Mouse (Mus musculus) myocyte (in vitro differentiated cells): ENCODE results near the gene Camsap2. TPM values are rescaled to one million over a fixed set of nuclear protein-coding genes. Genes with fewer than 3 reads are reported as not detected.

Experiments used
- H3K27me3 ChIP-seq: one replicate; pipeline ENCODE4 v1.6.1; 2011; ENCODE audit not compliant: control insufficient read depth, insufficient read depth, insufficient read length
- H3K36me3 ChIP-seq: one replicate; pipeline ENCODE4 v1.6.1; 2011; ENCODE audit not compliant: control insufficient read depth, insufficient read depth
- H3K4me2 ChIP-seq: one replicate; pipeline ENCODE4 v1.6.1; 2011; ENCODE audit warnings: low read depth, control low read depth
- H3K4me3 ChIP-seq: one replicate; pipeline ENCODE4 v1.5.1; 2011; ENCODE audit warnings: mild to moderate bottlenecking, control low read depth, moderate library complexity
- H3K79me2 ChIP-seq: one replicate; pipeline ENCODE4 v1.6.1; 2011; ENCODE audit not compliant: control insufficient read depth, insufficient read depth
- H3ac ChIP-seq: one replicate; pipeline ENCODE4 v1.6.1; 2011; ENCODE audit not compliant: control insufficient read depth, insufficient read length
- CEBPB ChIP-seq: IDR thresholded peaks from 2 replicates; pipeline ENCODE4 v1.6.1; 2011; ENCODE audit warnings: mild to moderate bottlenecking, moderate library complexity; ENCODE audit not compliant: poor library complexity, insufficient read depth, severe bottlenecking
- E2F4 ChIP-seq: IDR thresholded peaks from one replicate; pipeline ENCODE4 v1.6.1; 2011; ENCODE audit warnings: mild to moderate bottlenecking, control low read depth, moderate library complexity; ENCODE audit not compliant: insufficient read depth
- MAX ChIP-seq: IDR thresholded peaks from one replicate; pipeline ENCODE4 v1.6.1; 2011; ENCODE audit warnings: low read depth, mild to moderate bottlenecking, control low read depth
- MYOD1 ChIP-seq, 3 experiments: IDR thresholded peaks; one replicate each; pipeline ENCODE4 v1.6.1; 2011; ENCODE audit warnings: control low read depth in 2 of 3, low read depth in 2 of 3, mild to moderate bottlenecking in 2 of 3, moderate library complexity in 1 of 3; ENCODE audit not compliant: insufficient read length in 2 of 3, control insufficient read depth in 1 of 3
- MYOG ChIP-seq, 3 experiments: IDR thresholded peaks; one replicate each; pipeline ENCODE4 v1.6.1; 2011; ENCODE audit warnings: control low read depth in 2 of 3, low read depth in 2 of 3, mild to moderate bottlenecking in 2 of 3; ENCODE audit not compliant: insufficient read length in 2 of 3, control insufficient read depth in 1 of 3, insufficient read depth in 1 of 3
- POLR2A ChIP-seq: IDR thresholded peaks from one replicate; pipeline ENCODE4 v1.6.1; 2011; ENCODE audit warnings: low read depth, mild to moderate bottlenecking, control low read depth, moderate library complexity; ENCODE audit not compliant: insufficient read length
- POLR2AphosphoS2 ChIP-seq: IDR thresholded peaks from one replicate; pipeline ENCODE4 v1.6.1; 2011; ENCODE audit warnings: low read depth, control low read depth; ENCODE audit not compliant: insufficient read length
- REST ChIP-seq: IDR thresholded peaks from one replicate; pipeline ENCODE4 v1.6.1; 2011; ENCODE audit warnings: mild to moderate bottlenecking, control low read depth, moderate library complexity; ENCODE audit not compliant: insufficient read depth, insufficient read length
- SRF ChIP-seq: IDR thresholded peaks from one replicate; pipeline ENCODE4 v1.6.1; 2011; ENCODE audit warnings: low read depth; ENCODE audit not compliant: control insufficient read depth, insufficient read length
- TCF12 ChIP-seq: IDR thresholded peaks from one replicate; pipeline ENCODE4 v1.6.1; 2011; ENCODE audit warnings: mild to moderate bottlenecking, control low read depth; ENCODE audit not compliant: poor library complexity, insufficient read depth, severe bottlenecking
- TCF3 ChIP-seq: IDR thresholded peaks from one replicate; pipeline ENCODE4 v1.6.1; 2011; ENCODE audit warnings: low read depth, control low read depth; ENCODE audit not compliant: insufficient read length
- USF1 ChIP-seq: IDR thresholded peaks from one replicate; pipeline ENCODE4 v1.6.1; 2011; ENCODE audit warnings: low read depth, mild to moderate bottlenecking, control low read depth, moderate library complexity
- polyA plus RNA-seq: library from polyadenylated mRNA; unstranded; fragments of >200 nt; fragmentation: generic; extraction: Trizol; gene quantifications from one replicate; pipeline ENCODE4 v1.2.1, GENCODE M21; 2012; ENCODE audit warnings: missing spikeins

Gene Camsap2
- polyA plus RNA-seq, 1 experiment, result 6.8 TPM

GRCm38 (mm10) chr1:136249662-136250061 lies 96.2 kb downstream of the Camsap2 start:
- Histone ChIP-seq H3K4me3 (no peak overlapping the region), H3K36me3 (no peaks in the 10 kb centered on the region), H3K4me2 (peak overlapping the region; percentile 37), H3K27me3 (no peaks in the 10 kb centered on the region), H3K79me2 (no peaks in the 10 kb centered on the region), H3ac (no peak overlapping the region)
- TF ChIP-seq POLR2AphosphoS2 (no peak), REST (no peak), CEBPB (no peak), E2F4 (no peak), USF1 (no peak), MYOG (IDR thresholded peaks at IDR 0.05; ENCODE audit: control insufficient read depth in 1 of 3, insufficient read depth in 1 of 3, insufficient read length in 2 of 3, low read depth in 2 of 3) (no peak), SRF (no peak), TCF12 (no peak), TCF3 (no peak), MAX (no peak)

GRCm38 (mm10) chr1:136247393-136247792 lies 98.5 kb downstream of the Camsap2 start:
- no peaks in the 10 kb centered on the region for H3K27me3 ChIP-seq
- no peak overlapping the region for H3K4me2 ChIP-seq
- H3K79me2 ChIP-seq, result no peaks in the 10 kb centered on the region
- TF ChIP-seq MYOG (IDR thresholded peaks at IDR 0.05; ENCODE audit: control insufficient read depth in 1 of 3, insufficient read depth in 1 of 3, insufficient read length in 2 of 3, low read depth in 2 of 3) (no peak), MAX (no peak), TCF3 (no peak), REST (no peak), TCF12 (no peak), POLR2A (no peak), SRF (no peak), USF1 (no peak), MYOD1 (IDR thresholded peaks at IDR 0.05; ENCODE audit: control insufficient read depth in 1 of 3, insufficient read length in 2 of 3, low read depth in 2 of 3) (no peak), CEBPB (no peak), POLR2AphosphoS2 (no peak), E2F4 (no peak)
- H3ac ChIP-seq, result no peak overlapping the region
- no peak overlapping the region for H3K4me3 ChIP-seq
- H3K36me3 ChIP-seq, result no peaks in the 10 kb centered on the region

- H3ac ChIP-seq, result no peak overlapping the region
- H3K36me3 ChIP-seq, result no peaks in the 10 kb centered on the region
- no peaks in the 10 kb centered on the region for H3K79me2 ChIP-seq
- H3K27me3 ChIP-seq, result no peaks in the 10 kb centered on the region
- TF ChIP-seq TCF12, result no peak
- TF ChIP-seq POLR2A, result no peak
- no peak for TF ChIP-seq MYOD1 (IDR thresholded peaks at IDR 0.05; ENCODE audit: control insufficient read depth in 1 of 3, insufficient read length in 2 of 3, low read depth in 2 of 3)
- no peak for TF ChIP-seq MYOG (IDR thresholded peaks at IDR 0.05; ENCODE audit: control insufficient read depth in 1 of 3, insufficient read depth in 1 of 3, insufficient read length in 2 of 3, low read depth in 2 of 3)
- TF ChIP-seq E2F4, result no peak
- TF ChIP-seq CEBPB, result no peak
- no peak for TF ChIP-seq REST
- no peak for TF ChIP-seq SRF
- no peak for TF ChIP-seq MAX
- TF ChIP-seq USF1, result no peak
- no peak overlapping the region for H3K4me2 ChIP-seq
- H3K4me3 ChIP-seq, result no peak overlapping the region
Measured at GRCm38 (mm10) chr1:136244469-136244868, 101.4 kb downstream of the Camsap2 start.

- H3K27me3 ChIP-seq, result no peaks in the 10 kb centered on the region
- H3K4me3 ChIP-seq, result no peak overlapping the region
- TF ChIP-seq USF1 (no peak), TCF3 (no peak), REST (no peak), POLR2AphosphoS2 (no peak), CEBPB (no peak), MYOG (IDR thresholded peaks at IDR 0.05; ENCODE audit: control insufficient read depth in 1 of 3, insufficient read depth in 1 of 3, insufficient read length in 2 of 3, low read depth in 2 of 3) (no peak), MYOD1 (IDR thresholded peaks at IDR 0.05; ENCODE audit: control insufficient read depth in 1 of 3, insufficient read length in 2 of 3, low read depth in 2 of 3) (no peak), POLR2A (no peak), MAX (no peak), TCF12 (no peak), E2F4 (no peak), SRF (no peak)
- no peaks in the 10 kb centered on the region for H3K36me3 ChIP-seq
- no peak overlapping the region for H3K4me2 ChIP-seq
- no peak overlapping the region for H3ac ChIP-seq
- H3K79me2 ChIP-seq, result no peaks in the 10 kb centered on the region
Measured at GRCm38 (mm10) chr1:136241801-136242200, 104.1 kb downstream of the Camsap2 start.

- no peaks in the 10 kb centered on the region for H3K27me3 ChIP-seq
- H3ac ChIP-seq, result no peak overlapping the region
- H3K4me2 ChIP-seq, result no peak overlapping the region
- no peaks in the 10 kb centered on the region for H3K79me2 ChIP-seq
- no peak for TF ChIP-seq POLR2AphosphoS2
- TF ChIP-seq TCF3, result no peak
- TF ChIP-seq USF1, result no peak
- no peak for TF ChIP-seq CEBPB
- no peak for TF ChIP-seq MYOD1 (IDR thresholded peaks at IDR 0.05; ENCODE audit: control insufficient read depth in 1 of 3, insufficient read length in 2 of 3, low read depth in 2 of 3)
- TF ChIP-seq MAX, result no peak
- H3K36me3 ChIP-seq, result no peaks in the 10 kb centered on the region
- no peak overlapping the region for H3K4me3 ChIP-seq
Measured at GRCm38 (mm10) chr1:136238495-136238894, 107.4 kb downstream of the Camsap2 start.
